Mouse (Mus musculus): Measurements from ENCODE around the gene Nipsnap2. TPM values are rescaled to one million over a fixed set of nuclear protein-coding genes. Genes with fewer than 3 reads are reported as not detected.

Nipsnap2 gene
- polyA plus RNA-seq, 1 experiment from 2014 or later, result 82.2 TPM

DNA sequence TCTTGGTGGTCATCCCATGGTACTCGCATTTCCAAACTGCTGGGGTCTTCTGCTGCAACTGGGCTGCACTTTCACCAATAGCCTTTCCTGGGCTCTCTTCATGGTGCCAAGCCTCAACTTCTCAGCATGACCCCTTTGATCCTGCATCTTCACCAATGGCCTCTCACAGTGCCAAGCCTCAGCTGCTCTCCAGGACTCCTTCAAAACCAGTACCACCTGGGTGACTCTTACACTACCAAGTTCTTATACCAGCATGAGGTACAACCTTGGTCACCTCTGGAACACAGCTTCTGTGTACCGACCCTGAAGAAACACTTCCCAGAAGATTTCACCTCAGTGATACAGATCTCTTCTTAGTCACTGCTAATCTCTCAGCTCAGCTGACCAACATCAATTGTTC lies 16.5 kb upstream of the Nipsnap2 start, which contains the start of gene Sept14:
TSS of gene Sept14 (minus strand) at position 101 of the 400 bp plus-strand sequence.
- no peak within 1 kb of the TSS for H3K27ac ChIP-seq (ENCODE audit: low read depth)
- H3K4me2 ChIP-seq, result no peak within 1 kb of the TSS
- no peak for TF ChIP-seq CTCF (IDR thresholded peaks at IDR 0.05; ENCODE audit: low read depth)
- H3K9ac ChIP-seq, result no peak within 1 kb of the TSS
- ATAC-seq (ENCODE audit: insufficient read depth) (no peak), DNase-seq (no peak)
- 52% methylated on average over 2 of the region's 2 CpGs for WGBS
- H3K4me3 ChIP-seq (ENCODE audit: low read depth, low read length), result no peak within 1 kb of the TSS
- H3K36me3 ChIP-seq (ENCODE audit: insufficient read depth), result no peaks in the 10 kb centered on the region
- no peaks in the 10 kb centered on the region for H3K9me3 ChIP-seq (ENCODE audit: low read depth, low read length)
- no peaks in the 10 kb centered on the region for H3K27me3 ChIP-seq (ENCODE audit: insufficient read depth, low read length)
- H3K4me1 ChIP-seq (ENCODE audit: insufficient read depth), result no peaks in the 10 kb centered on the region

DNA sequence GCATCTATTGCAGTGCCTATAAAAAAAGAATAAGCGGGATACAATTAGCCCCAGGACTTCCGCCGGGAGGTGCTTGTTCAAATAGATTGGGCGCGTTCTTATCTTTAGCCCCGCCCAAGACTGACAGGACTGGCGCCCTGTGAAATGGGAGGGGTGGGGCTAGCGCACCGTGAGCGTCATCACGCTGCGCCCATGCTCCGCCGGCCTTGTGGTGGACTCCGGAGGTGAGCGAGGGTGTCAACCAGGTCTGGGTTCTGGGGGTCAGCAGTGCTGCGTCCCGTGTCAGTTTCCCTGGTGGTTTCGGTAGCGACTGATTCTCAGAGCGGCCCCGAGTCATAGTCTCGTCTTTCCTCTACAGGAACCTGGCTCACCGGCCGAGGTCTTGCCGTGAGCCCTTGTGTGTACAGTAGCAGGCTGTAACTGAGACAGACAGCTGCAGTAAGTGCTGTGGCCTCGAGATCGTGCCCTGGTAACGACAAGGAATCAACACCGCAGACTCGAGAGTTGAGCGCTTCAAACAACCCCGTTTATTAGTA lies 9.5 kb upstream of the Nipsnap2 start, which contains the start of gene Mrps17:
TSS of gene Mrps17 (plus strand) at position 172 of the 536 bp plus-strand sequence.
- Histone ChIP-seq H3K4me3 (ENCODE audit: low read depth, low read length) (peak within 1 kb of the TSS; percentile 74), H3K9ac (peak within 1 kb of the TSS; percentile 78), H3K36me3 (ENCODE audit: insufficient read depth) (peaks cover 30% of the 10 kb centered on the region; the same call in 1 of the 2 replicates), H3K4me1 (ENCODE audit: insufficient read depth) (0 out of 2 replicates have a peak, but pooled peaks cover 6% of the 10 kb centered on the region), H3K9me3 (ENCODE audit: low read depth, low read length) (no peaks in the 10 kb centered on the region), H3K27me3 (ENCODE audit: insufficient read depth, low read length) (no peaks in the 10 kb centered on the region), H3K27ac (ENCODE audit: low read depth) (peak within 1 kb of the TSS; percentile 46), H3K4me2 (peak within 1 kb of the TSS; percentile 76)
- TF ChIP-seq CTCF (IDR thresholded peaks at IDR 0.05; ENCODE audit: low read depth), result no peak; the same call in 1 of the 2 replicates
- ATAC-seq (ENCODE audit: insufficient read depth), result peak; percentile 99
- peak; percentile 97 for DNase-seq
- WGBS, result under 1% methylated on average over 33 of the region's 33 CpGs

DNA sequence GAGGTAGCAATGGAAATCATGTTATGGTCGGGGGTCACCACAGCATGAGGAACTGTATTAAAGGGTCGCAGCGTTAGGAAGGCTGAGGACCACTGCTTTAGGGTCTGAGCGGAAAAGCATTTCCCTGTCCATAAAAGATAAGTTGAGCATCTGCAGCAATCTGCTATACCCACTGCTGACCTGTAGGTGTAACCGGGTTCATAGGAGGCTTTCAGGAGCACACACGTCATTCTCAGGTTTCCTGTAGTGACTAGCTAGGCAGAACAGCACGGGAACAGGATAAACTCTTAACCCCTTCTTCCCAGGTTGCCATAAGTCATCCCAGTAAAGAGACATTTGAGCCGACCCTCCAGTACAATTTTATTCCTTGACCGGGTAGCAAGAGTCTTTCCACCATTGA lies 7.8 kb upstream of the Nipsnap2 start:
- TF ChIP-seq CTCF (IDR thresholded peaks at IDR 0.05; ENCODE audit: low read depth), result 0 out of 2 replicates have a peak, but pooled peaks have one; percentile 19
- H3K4me2 ChIP-seq, result no peak overlapping the region

DNA sequence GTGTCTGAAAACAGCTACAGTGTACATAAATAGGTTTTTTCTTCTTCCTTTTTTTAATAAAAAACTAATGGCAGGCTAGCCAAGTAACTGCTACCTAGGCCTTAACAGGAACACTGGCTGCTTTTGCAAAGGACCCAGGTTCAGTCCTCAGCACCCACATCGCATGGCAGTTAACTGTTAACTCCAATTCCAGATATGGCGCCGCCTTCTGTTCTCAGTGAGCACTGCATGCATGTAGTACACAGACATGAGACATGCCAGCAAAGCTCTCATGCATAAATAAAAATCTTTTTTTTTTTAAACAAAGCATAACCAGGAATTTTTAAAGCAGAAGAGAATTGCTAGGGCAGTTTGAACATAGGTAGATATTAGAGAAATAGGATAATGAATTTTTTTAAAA lies 4.7 kb upstream of the Nipsnap2 start:
- ATAC-seq (ENCODE audit: insufficient read depth) (no peak), DNase-seq (no peak)
- no peak overlapping the region for H3K9ac ChIP-seq
- H3K4me1 ChIP-seq (ENCODE audit: insufficient read depth), result 0 out of 2 replicates have a peak, but pooled peaks cover 6% of the 10 kb centered on the region
- H3K9me3 ChIP-seq (ENCODE audit: low read depth, low read length), result no peaks in the 10 kb centered on the region
- TF ChIP-seq CTCF (IDR thresholded peaks at IDR 0.05; ENCODE audit: low read depth), result peak; percentile 24; the same call in 1 of the 2 replicates
- no peak overlapping the region for H3K4me2 ChIP-seq
- 88% methylated on average over 3 of the region's 3 CpGs for WGBS
- H3K36me3 ChIP-seq (ENCODE audit: insufficient read depth), result peaks cover 30% of the 10 kb centered on the region; the same call in 1 of the 2 replicates
- H3K27ac ChIP-seq (ENCODE audit: low read depth), result no peak overlapping the region
- H3K4me3 ChIP-seq (ENCODE audit: low read depth, low read length), result no peak overlapping the region
- H3K27me3 ChIP-seq (ENCODE audit: insufficient read depth, low read length), result no peaks in the 10 kb centered on the region

More for the DNA sequence above, 7.8 kb upstream of the Nipsnap2 start:
- 76% methylated on average over 9 of the region's 9 CpGs for WGBS
- Histone ChIP-seq H3K4me1 (ENCODE audit: insufficient read depth) (0 out of 2 replicates have a peak, but pooled peaks cover 6% of the 10 kb centered on the region), H3K4me3 (ENCODE audit: low read depth, low read length) (no peak overlapping the region), H3K9me3 (ENCODE audit: low read depth, low read length) (no peaks in the 10 kb centered on the region), H3K9ac (no peak overlapping the region), H3K27me3 (ENCODE audit: insufficient read depth, low read length) (no peaks in the 10 kb centered on the region), H3K36me3 (ENCODE audit: insufficient read depth) (peaks cover 30% of the 10 kb centered on the region; the same call in 1 of the 2 replicates), H3K27ac (ENCODE audit: low read depth) (no peak overlapping the region)
- ATAC-seq (ENCODE audit: insufficient read depth) (no peak), DNase-seq (no peak)

DNA sequence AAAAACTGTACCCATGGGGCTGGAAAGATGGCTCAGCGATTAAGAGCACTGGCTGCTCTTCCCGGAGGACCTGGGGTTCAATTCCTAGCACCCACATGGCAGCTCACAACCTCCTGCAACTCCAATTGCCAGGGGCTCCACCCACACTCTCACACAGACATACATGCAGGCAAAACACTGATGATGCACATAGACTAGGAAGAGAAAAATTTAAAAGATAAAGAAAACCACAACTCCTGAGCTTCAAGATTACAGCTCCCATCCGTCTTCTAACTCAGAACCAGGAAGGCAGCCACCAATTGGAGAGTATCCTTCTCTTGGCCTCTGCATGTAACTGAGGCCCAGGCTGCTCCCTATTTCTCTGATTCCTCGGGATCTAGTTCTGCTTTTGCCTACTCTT lies 595 bp upstream of the Nipsnap2 start:
- Histone ChIP-seq H3K27me3 (ENCODE audit: insufficient read depth, low read length) (no peaks in the 10 kb centered on the region), H3K4me3 (ENCODE audit: low read depth, low read length) (peak overlapping the region; percentile 85), H3K36me3 (ENCODE audit: insufficient read depth) (peaks cover 3% of the 10 kb centered on the region; the same call in 1 of the 2 replicates), H3K4me1 (ENCODE audit: insufficient read depth) (peaks cover 8% of the 10 kb centered on the region), H3K9ac (peak overlapping the region; percentile 92), H3K9me3 (ENCODE audit: low read depth, low read length) (no peaks in the 10 kb centered on the region), H3K4me2 (peak overlapping the region; percentile 71), H3K27ac (ENCODE audit: low read depth) (peak overlapping the region; percentile 98; the same call in 1 of the 2 replicates)
- peak; percentile 6; the same call in 1 of the 2 replicates for ATAC-seq (ENCODE audit: insufficient read depth)
- 46% methylated on average over 4 of the region's 4 CpGs for WGBS
- no peak for DNase-seq
- TF ChIP-seq CTCF (IDR thresholded peaks at IDR 0.05; ENCODE audit: low read depth), result no peak

DNA sequence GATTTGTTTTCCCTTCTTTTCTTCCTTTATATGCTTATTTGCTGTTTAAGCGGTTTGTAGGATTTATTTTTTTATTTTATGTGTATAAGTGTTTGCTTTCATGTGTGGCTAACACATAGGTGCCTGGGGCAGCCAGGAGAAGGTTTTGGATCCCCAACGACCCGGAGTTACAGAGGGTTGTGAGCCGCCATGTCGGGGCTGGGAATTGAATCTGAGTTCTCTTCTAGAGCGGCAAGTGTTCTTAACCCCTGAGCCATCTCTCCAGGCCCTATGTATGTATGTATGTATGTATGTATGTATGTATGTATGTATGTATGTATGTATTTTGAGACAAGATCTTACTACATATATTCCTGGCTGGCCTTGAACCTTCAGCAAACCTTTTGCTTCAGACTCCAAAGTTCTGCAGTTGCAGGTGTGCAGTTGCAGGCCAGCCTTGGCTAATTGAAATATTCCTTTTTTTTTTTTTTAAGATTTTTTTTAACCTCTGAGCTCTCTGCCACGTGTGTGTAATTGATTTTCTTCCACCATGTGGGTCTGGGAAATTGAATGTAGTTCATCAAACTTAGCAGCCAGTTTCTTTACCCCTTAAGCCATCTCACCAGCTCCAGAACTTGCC lies 1.0 kb downstream of the Nipsnap2 start:
- Histone ChIP-seq H3K36me3 (ENCODE audit: insufficient read depth) (no peaks in the 10 kb centered on the region), H3K4me3 (ENCODE audit: low read depth, low read length) (peak overlapping the region; percentile 85), H3K27me3 (ENCODE audit: insufficient read depth, low read length) (no peaks in the 10 kb centered on the region), H3K9me3 (ENCODE audit: low read depth, low read length) (no peaks in the 10 kb centered on the region), H3K27ac (ENCODE audit: low read depth) (peak overlapping the region; percentile 98), H3K4me2 (peak overlapping the region; percentile 71), H3K4me1 (ENCODE audit: insufficient read depth) (peaks cover 16% of the 10 kb centered on the region), H3K9ac (peak overlapping the region; percentile 92)
- ATAC-seq (ENCODE audit: insufficient read depth), result no peak
- no peak for DNase-seq
- no peak for TF ChIP-seq CTCF (IDR thresholded peaks at IDR 0.05; ENCODE audit: low read depth)
- WGBS, result 12% methylated on average over 7 of the region's 7 CpGs

DNA sequence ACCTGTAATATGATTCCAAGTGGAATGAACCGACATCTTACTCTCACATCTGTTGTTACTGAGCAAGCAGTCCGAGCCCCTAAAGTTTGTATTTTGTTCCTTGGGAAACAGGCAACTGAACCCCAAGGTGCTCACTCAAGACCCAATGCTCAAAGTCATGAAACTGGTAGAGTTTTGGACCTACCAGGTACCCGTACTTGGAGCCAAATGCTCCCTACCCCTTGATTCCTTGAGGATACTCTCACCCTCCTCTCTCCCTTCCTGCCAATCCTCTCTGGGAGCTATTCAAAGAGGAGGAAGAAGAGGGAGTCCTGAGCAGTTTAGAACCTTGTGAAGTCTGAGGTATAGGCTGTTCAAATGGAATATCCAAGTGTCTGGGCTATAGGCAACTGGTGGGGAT lies 1.9 kb downstream of the Nipsnap2 start:
- no peak overlapping the region for H3K4me3 ChIP-seq (ENCODE audit: low read depth, low read length)
- TF ChIP-seq CTCF (IDR thresholded peaks at IDR 0.05; ENCODE audit: low read depth), result no peak
- no peak overlapping the region for H3K27ac ChIP-seq (ENCODE audit: low read depth)
- H3K27me3 ChIP-seq (ENCODE audit: insufficient read depth, low read length), result no peaks in the 10 kb centered on the region
- H3K9ac ChIP-seq, result no peak overlapping the region
- 72% methylated on average over 3 of the region's 3 CpGs for WGBS
- H3K4me2 ChIP-seq, result no peak overlapping the region
- H3K4me1 ChIP-seq (ENCODE audit: insufficient read depth), result peaks cover 16% of the 10 kb centered on the region
- DNase-seq (no peak), ATAC-seq (ENCODE audit: insufficient read depth) (no peak)
- H3K36me3 ChIP-seq (ENCODE audit: insufficient read depth), result no peaks in the 10 kb centered on the region
- H3K9me3 ChIP-seq (ENCODE audit: low read depth, low read length), result no peaks in the 10 kb centered on the region

Measured in lung, embryonic 14.5 days (tissue).